Mouse (Mus musculus): Measurements from ENCODE around the gene Aldh16a1.
A peak's percentile ranks its signal among the peaks of the same experiment; 100 is the strongest.

The Aldh16a1 gene

DNA sequence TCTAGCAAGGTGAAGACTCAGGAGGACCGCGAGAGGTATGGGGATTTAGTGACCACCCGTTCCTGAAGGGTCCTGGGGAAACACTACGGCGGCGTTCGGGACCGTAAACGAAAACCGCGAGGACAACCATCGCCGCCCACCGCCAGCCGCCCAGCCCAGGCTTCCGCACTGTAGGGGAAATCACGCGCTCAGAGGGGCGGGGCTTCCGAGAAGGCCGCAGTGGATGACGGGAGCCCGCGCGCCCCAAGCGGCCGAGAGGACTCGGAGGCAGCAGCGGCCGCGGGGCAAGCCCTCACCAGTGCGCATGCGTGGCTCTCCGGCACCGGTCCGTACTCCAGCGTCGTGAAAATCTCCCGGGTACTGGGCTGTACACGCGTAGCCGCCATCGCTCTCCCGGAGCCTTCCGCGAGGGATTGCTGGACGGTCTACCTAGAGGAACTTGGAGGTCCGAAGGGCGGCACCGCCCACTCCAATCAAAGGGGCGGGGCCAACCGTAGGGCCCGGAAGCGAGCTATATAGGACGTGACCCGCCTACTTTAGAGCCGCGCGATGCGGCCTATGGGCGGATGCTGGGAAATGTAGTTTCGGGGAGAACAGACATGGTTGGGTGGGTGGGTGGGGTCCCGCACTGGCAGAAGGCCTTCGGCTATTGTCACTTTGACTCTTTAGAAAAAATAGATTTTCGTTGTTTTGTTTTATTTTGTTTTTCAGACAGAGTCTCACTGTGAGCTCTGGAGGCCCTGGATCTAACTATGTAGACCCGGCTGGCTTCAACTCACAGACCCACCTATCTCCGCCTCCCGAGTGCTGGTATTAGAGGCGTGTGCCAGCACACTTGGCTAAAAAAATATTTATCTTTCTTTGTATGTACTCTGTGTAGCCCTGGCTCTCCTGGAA is at the start of gene Aldh16a1, which contains the start of gene Pih1d1:
Gene Aldh16a1, minus strand, starts transcription at position 489 of the 897 bp plus-strand sequence.
Gene Pih1d1, plus strand, starts transcription at position 208 of the 897 bp plus-strand sequence.
- peak; percentile 86 for DNase-seq (ENCODE audit: low read depth, low spot score)

DNA sequence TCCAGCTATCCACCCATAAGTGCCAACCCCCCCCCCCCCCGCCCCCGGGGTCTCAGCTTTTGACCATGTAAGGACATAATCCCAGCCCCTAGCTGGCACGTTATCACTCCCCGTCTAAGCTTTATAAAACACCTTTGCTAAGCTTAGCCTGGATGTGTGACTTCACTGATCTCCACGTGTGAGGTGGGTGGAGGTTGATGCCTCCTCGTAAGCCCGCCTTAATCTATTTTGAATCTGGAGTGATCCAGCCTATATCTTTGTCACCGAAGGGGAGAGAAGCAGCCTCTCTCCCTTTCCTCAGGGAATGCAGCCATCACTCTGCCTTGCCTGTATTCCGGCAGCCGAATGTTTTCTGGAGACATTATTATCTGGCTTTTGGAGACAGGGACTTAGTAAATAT is 48.3 kb upstream of the Aldh16a1 start:
- DNase-seq (ENCODE audit: low read depth, low spot score): no peak

DNA sequence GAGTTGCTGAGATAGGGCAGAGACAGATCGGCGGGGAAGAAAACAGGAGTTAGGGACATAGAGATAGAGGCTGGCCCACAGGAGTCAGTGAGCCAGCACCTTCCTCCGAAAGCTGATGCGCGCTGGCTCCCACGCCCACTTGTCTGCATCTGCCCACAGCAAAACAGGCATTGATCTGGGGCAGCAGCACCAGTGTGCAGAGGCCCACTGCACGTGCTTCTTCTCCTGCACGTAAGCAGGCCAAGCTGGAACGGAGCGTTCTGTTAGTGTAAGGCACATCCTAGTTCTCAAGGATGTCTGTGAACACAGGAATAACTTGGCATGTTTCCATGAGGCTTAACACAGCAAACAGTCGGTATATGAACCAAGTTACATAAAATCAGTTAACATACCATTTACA is 44.6 kb upstream of the Aldh16a1 start:
- no peak for DNase-seq (ENCODE audit: low read depth, low spot score)

DNA sequence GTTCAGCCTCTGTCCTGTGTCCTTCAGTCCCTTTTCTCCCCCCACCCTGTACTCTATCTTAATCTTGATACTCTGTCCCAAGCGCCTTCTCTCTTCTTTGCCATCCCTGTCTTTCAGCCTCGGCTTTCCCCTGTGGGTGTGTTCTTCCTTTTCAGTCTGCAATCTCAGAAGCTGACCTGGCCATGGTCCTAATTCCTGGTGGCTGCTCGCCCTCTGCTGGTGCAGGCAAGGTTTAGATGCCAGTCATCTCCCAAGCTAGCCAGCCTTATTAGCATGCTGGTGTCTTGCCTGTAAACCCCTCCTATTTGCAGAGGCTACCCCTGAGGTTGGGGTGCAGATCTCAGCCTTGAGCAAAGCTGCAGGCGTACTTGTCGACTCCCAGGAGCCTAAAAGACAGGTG is 44.1 kb upstream of the Aldh16a1 start:
- DNase-seq (ENCODE audit: low read depth, low spot score): no peak

DNA sequence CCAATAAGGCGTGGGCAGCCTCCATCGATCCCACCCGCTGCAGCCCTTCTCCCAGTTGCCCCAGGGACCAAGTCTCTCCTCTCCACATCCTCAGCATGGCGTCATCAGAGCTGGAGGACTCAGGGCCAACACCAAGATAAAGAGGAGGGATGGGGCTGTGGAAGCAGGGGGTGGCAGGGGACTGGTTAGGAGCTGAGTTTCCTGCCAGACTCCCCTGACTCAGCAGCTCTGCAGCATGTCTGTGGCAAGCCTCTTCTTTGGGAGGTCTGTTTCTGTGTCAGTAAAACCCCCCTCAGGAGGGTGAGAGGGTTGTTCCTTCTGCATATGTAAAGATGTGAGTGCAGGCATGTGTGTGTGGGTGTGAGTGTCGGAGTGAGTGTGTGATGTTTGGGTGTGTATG is 42.6 kb upstream of the Aldh16a1 start:
- no peak for DNase-seq (ENCODE audit: low read depth, low spot score)

DNA sequence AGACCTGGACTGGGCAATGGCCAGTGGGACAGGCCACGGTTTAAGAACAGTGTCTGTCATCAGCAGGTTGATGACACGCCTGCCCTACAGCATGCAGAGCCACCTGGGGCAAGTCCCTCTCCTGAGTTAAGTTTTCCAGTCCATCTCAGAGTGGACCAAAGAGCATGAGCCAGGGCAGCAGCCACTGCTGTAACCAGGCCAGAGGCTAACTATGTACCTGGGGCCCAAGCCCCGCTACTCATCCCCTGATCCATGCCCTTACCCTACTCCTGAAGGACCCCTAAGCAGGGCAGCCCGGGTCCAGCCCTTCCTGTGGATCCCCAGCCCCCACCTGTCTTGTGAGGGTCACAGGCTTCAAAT is 41.8 kb upstream of the Aldh16a1 start:
- no peak for DNase-seq (ENCODE audit: low read depth, low spot score)

DNA sequence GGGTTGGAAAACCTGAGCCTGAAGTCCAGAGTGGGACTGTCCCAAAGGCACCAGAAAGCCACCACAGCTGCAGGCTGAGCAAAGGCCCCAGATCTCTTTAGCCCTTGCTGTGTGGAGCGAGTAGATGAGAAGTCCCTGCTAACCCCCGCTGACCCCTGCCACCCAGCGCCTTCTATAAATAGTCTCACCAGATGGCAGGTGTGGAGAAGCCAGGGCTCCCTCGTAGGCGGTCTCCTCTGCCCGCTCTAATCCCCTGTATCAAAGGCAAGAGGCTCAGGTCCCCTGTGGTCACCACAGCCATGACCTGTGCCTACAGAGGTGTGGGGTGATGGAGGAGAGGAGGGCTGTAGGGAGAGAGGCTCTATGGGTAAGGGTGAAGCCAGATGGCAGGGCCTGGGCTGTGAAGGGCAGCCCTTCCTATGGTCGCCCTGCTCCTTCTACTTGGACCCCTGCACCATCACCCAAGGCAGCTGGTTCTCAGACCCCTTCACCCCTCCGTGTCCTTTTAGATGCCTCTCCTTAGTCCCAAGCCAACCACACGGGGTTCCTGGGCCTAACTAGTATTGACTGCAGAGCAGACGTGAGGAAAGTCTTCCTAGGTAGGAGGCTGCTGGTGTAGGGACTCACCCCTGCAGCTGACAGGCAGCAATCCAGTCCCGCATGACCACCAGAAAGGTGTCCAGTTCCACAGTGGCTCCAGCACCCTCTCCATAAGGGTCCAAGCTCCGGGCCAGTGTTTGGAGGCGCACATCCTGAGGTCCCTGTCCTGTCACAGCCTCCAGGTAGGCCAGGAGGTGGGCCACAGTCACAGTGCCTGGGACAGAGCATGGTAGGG is 41.2 kb upstream of the Aldh16a1 start:
- no peak for DNase-seq (ENCODE audit: low read depth, low spot score)

DNA sequence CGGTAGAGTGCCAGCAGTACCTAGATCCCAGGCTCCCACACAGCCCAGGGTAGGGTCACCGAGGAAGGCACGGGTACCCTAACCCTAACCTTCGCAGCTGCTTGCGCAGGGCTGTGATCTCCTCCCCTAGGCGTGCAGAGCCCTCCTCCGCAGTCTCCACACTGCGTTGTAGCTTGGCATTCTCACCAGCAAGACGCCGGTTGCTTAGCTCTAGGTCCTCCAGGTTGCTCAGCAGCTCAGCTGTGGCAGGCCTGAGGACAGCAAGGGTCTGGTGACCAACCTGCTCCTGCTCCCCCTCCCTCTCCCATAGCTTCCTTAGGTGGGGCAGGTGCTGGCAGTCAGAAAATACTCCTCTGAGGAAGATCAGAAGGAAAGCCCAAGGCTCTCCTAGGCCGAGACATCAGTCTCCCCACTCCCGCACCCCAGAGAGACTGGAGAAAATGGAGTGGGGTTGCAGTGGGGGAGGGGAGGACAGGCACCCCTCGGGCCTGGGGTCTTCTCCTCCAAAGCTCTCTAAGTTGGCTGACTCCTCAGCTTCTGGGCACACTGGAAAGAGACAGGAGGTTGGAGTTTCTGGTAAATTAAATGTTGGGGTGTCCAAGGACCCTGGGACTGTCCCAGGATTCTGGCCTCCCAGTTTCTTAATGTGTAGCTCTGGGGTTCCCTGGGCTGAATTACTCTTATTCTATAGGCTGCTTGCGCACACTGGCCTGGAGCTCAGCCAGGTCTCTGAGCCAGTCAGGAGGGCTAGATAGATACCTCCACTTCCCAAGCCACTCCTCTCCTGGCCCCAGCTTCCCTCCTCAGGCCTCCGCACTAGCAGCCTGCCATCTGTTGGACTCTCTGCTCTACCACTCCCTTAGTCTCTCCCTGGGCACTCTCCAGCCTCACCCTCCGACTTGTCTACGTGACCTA is 39.7 kb upstream of the Aldh16a1 start:
- no peak for DNase-seq (ENCODE audit: low read depth, low spot score)

DNA sequence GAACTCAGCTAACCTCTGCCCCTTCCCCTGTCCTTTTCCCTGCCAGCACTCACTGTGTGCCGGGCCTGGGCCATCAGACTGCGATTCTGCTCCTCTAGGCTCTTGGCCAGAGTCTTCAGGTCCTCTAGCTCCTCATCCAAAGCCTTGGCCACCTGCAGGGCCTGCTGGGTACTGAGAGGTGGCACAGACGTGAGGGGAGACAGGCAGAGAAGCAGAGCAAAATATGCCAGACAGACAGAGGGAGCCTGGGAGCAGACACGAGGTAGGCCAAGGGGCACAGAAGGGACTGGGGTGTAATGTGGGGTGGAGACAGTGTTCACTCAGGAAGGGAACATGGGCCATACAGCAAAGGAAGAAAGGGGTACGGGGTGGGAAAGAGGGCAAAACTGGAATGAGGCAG is 39.0 kb upstream of the Aldh16a1 start:
- no peak for DNase-seq (ENCODE audit: low read depth, low spot score)

DNA sequence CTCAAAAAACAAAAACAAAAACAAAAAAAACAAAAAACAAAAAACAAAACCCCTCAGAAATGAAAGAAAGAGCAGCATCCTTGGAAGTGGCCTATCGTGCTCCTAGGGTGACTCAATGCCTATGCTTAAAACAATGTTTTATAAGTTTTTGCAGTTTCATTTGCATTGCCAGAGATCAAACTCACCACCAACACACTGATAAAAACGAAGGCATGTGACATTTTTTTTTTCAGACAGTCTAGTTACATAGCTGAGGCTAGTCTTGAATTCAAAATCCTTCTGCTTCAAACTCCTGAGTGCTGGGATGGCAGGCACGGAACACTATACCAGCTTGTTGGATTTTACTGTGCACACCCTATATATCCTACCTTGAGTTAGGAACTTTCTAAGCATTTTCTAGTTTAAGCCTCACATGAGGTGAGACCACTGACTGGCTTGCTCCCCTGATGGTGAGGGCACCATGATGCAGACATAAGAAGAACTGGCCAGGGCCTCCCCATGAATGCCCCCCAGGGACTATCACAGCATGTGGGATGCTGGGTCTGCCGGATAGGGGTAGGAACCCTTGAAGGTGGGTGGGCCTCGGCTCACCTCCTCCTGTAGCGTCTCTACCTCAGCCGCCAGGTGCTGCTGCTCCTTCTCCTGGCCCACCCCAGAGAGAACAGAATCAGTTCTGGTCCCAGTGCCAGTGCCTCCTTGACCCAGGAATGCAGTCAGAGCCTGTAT is 38.4 kb upstream of the Aldh16a1 start:
- DNase-seq (ENCODE audit: low read depth, low spot score): no peak

DNA sequence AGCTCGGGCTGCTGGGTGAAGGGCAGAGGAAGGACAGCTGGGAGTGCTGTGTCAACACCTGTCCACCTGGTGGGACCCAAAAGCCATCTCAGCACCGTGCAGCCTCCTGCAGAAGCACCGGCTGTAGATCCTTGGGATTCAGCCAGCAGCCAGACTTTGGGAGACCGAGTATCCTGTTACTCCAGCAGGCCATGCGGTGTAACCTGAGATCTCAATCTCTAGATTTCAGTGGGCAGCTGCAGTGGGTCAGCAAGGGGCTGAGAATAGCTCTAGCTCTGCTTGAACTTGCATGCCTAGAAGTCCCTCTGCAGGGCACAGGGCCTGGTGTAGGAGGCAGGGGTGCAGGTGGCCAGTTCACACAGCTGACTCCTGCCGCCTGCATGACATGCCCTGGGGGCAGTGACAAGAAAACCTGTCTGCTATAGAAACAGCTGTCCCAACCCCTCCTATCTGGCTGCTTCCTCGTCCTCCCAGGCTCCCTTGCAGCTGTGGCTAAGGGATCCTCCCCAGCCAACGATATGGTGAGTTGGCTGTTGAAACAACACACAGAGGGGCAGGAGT is 37.5 kb upstream of the Aldh16a1 start:
- no peak for DNase-seq (ENCODE audit: low read depth, low spot score)

DNA sequence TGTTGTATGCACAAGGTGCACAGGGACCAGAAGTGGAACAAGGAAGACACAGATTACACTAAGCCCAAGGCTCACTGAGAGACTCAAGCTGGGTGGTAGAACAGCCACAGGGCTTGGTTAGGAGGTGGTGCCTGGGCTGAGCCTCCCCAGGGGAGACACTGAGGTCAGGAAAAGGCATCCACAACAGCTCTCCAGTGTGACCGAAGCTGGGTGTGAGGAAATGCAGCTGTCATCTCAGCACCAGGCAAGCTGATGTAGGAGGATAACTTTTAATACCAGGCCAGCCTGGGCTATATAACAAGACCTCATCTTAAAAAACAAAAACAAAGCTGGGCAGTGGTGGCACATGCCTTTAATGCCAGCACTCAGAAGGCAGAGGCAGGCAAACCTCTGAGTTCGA is 36.8 kb upstream of the Aldh16a1 start:
- no peak for DNase-seq (ENCODE audit: low read depth, low spot score)

DNA sequence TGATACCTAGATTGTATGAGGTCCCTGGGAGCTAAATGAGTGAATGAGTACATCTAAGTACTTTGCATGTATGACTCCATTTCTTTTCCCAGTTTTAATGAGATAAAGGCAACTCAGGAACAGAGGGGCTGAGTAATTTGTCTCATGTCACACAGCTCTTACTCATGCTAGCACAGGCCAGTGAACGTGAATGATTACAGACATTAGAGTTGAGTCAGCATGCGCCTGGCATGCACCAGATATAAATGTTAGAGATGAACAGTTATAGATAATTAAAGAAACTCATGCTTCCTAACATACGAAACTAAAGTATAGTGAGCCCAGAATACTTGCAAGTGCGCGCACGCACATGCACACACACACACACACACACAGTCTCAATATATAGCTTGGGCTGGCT is 35.8 kb upstream of the Aldh16a1 start:
- DNase-seq (ENCODE audit: low read depth, low spot score): no peak

DNA sequence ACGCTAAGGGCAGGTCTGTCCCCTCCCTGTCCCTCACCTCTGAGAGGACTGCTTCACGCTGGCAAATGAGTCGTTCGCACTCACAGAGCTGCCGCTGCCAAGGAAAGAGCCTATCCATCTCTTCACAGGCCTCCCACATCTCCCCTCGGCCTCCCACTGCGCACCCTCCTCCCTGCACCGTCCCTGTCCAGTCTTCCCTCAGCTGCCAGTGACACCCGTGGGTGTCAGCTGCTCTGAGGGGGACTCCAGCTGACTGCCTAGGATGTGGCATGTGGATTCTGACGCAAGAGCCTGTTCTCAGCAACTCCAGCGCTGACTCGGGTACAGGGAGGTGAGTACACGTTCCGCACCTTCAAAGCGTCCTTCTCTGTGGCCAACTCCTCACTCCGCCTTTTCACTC is 35.2 kb upstream of the Aldh16a1 start:
- no peak for DNase-seq (ENCODE audit: low read depth, low spot score)

DNA sequence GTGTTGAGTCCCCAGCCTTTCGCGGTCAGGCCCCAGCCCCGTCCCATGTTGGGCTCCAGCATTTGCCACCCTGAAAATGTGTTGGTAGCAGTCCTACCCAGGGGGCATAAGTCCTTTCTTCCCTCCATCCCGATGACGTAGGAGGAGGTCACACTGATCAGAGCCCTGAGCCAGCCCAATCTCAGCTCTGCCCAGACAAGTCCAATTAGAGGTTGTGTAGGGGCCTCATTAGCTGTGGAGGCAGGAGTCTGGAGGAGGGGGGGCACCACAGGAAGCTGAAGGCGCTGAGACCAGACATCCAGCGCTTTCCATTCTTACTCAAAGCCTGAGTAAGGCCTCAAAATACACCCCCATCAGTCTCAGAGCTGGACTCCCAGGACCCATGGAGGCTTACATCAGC is 31.5 kb upstream of the Aldh16a1 start:
- no peak for DNase-seq (ENCODE audit: low read depth, low spot score)

DNA sequence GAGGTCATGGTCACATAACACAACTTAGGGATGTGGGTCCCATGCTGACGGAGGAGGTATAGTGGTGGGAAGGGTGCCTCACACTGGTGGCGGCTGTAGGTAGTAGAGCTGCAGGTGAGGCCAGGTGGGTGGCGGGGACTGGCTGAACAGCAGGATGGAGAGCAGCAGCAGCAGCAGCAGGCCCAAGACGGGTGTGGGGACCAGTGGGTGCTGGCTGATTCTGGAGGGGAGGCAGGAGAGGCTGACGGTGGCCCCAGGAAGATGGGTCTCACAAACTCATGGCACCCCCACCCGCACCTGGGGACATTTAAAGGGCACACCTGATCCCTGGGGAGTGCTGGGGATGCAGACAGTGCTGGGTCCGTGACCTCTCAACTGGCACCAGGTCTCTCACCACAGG is 29.3 kb upstream of the Aldh16a1 start:
- DNase-seq (ENCODE audit: low read depth, low spot score): no peak

DNA sequence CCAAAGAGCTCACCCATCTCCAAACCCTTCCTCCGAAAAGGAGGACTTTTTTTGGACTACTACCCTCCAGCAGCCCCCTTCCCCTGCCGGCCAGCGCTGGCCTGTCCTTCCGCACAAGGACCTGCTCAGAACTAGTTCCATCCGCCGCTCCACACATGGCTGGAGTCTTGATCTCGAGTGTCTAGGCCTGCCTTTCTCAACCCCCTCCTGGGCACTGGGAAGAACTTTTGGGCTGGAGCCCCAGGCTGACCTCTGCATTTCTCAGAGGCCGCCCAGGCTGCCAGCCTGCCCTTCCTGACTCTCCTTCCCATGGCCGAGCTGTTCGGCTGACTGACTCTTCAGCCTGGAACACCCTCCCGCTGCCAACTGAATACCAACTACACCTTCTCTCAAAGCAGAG is 28.2 kb upstream of the Aldh16a1 start:
- no peak for DNase-seq (ENCODE audit: low read depth, low spot score)

DNA sequence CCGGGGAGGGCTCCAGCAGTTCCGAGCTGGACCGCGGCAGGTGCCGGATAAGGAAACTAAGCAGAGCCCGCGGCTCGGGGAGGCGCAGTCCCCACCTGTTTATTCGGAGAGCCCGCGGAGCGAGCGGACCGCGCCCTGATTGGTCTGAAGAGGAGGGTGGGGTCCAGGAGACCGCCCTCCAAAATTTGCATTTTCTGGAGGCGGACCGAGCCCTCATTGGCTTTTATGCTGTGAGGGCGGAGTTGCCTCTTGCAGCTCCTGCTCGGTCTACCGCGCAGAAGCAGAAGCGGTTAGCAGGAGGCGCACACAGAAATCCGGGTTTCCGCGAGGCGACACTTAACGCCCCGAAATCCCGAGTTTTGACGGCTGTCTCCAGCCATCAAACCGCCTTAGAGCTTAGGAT is 27.8 kb upstream of the Aldh16a1 start:
- peak; percentile 86 for DNase-seq (ENCODE audit: low read depth, low spot score)

DNA sequence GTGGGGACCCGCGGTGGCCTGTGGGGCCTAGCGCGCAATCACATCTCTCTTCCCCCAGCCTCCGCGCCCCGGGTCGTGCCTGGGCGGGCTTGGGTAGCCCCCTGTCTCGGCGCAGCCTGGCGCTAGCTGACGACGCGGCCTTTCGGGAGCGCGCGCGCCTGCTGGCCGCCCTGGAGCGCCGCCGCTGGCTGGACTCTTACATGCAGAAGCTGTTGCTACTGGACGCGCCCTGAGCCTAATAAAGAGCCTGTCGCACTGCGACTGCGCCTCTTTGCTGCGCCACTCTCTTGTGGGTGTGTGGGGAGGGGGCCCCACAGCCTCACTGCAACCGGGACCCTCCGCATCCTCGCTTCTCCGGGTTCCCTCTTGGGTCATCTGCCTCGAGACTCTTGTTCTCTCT is 27.2 kb upstream of the Aldh16a1 start:
- DNase-seq (ENCODE audit: low read depth, low spot score): no peak

DNA sequence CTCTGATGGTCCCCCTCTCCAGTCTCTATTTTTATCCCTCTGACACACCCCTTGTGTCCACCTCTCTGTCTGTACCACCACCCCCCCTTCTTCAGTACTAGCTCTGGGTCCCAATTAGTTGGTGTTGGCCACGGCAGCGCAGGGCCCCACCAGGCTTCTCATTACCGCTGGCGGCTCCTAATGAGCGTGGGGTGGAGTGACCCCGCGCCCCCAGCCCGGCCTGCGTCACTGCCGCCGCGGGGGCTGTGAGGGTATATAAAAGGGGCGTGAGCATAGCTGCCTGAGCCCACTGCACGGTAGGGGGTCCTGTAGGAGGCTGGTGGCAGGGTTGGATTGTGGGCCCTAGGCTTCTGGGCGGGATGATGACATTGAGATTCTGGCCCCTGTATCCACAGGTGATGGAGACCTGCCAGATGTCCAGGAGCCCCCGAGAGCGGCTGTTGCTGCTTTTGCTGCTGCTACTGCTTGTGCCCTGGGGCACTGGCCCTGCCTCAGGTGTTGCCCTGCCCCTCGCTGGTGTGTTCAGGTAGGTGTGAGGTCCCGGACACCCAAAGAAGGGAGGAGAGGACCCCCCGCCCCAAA is 26.6 kb upstream of the Aldh16a1 start, which contains the start of gene Pth2:
Gene Pth2, plus strand, starts transcription at position 100 of the 582 bp plus-strand sequence.
- DNase-seq (ENCODE audit: low read depth, low spot score): no peak
